Mouse (Mus musculus) ES-E14 (cell line): ENCODE results near the gene Baz1a.

Source experiments
- CHD2 ChIP-seq: IDR thresholded peaks from 2 replicates; pipeline ENCODE4 v1.6.1; 2014; ENCODE audit warnings: mild to moderate bottlenecking, low read depth, low read length, inconsistent platforms
- HCFC1 ChIP-seq: IDR thresholded peaks from 2 replicates; pipeline ENCODE4 v1.6.1; 2012; ENCODE audit warnings: low read length, inconsistent platforms, borderline replicate concordance; ENCODE audit not compliant: insufficient read depth
- MAFK ChIP-seq: IDR thresholded peaks from 2 replicates; pipeline ENCODE4 v1.6.1; 2014; ENCODE audit warnings: mild to moderate bottlenecking, low read depth, low read length, inconsistent platforms; ENCODE audit not compliant: insufficient read depth
- ZC3H11A ChIP-seq: IDR thresholded peaks from 2 replicates; pipeline ENCODE4 v1.6.1; 2012; ENCODE audit warnings: low read depth, mild to moderate bottlenecking, inconsistent platforms, low read length, borderline replicate concordance

DNA sequence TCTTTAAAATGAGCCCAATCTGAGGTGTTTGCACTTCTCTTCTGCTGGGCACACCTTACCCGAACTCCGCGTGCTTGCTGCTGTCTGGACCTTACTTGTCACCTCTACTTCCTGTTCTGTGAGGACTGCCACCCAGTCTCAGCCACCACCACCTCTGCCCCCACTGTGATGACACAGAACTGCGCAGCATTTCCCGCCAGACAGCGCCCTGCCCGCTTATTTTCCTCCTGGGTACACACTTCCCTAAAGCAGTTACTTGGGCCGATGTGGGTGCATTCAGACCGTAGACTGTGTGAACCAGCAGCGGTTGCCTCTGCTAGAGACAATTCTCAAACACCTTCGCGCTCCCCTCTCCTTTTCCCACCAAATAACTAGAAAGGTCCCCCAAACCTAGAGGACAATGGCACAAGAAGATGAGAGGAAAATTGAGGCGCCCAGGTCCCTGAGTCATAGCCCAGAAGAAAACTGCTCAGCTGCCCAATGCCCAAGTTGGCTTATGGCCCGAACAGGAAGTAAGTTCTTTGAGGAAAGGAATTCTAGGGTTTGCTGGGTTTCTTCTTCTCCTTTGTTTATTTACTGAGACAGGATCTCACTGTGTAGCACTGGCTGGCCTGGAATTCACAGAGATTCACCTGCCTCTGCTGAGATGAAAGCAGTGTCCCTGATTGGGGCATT is 15.0 kb downstream of the Baz1a start:
- TF ChIP-seq CHD2 (no peak), ZC3H11A (no peak), MAFK (no peak), HCFC1 (no peak)
